Mouse (Mus musculus) brain, embryonic 14.5 days (tissue): ENCODE data around the gene Olfr281. TPM values are rescaled to one million over a fixed set of nuclear protein-coding genes. Genes with fewer than 3 reads are reported as not detected.
"Not testable (repeated sequence)": the region's sequence is repeated elsewhere in the genome, so short reads cannot be mapped to it uniquely, and the experiment has no call there.

Experiments used
- DNase-seq: peaks from one replicate; pipeline ENCODE4 v3.0.0-alpha.2; 2011; ENCODE audit warnings: low read depth
- CTCF ChIP-seq: fragments of 200-500 bp; IDR thresholded peaks from 2 replicates; pipeline ENCODE4 v1.5.1; 2012; ENCODE audit warnings: inconsistent platforms, mild to moderate bottlenecking, moderate library complexity, borderline replicate concordance; ENCODE audit not compliant: insufficient read depth, insufficient read length; ENCODE audit errors: extremely low read depth
- POLR2A ChIP-seq: fragments of 200-500 bp; IDR thresholded peaks from 2 replicates; pipeline ENCODE4 v1.6.1; 2012; ENCODE audit warnings: mild to moderate bottlenecking, inconsistent platforms, borderline replicate concordance; ENCODE audit not compliant: poor library complexity, insufficient read depth, insufficient read length, severe bottlenecking; ENCODE audit errors: extremely low read depth
- polyA plus RNA-seq: library from polyadenylated mRNA; depleted of rRNA; stranded (reverse); fragments of >200 nt; gene quantifications from 2 replicates; pipeline ENCODE4 v1.2.3, GENCODE M21; 2012; rRNA removed

Olfr281 gene
- polyA plus RNA-seq = not detected in 2 replicates

DNA sequence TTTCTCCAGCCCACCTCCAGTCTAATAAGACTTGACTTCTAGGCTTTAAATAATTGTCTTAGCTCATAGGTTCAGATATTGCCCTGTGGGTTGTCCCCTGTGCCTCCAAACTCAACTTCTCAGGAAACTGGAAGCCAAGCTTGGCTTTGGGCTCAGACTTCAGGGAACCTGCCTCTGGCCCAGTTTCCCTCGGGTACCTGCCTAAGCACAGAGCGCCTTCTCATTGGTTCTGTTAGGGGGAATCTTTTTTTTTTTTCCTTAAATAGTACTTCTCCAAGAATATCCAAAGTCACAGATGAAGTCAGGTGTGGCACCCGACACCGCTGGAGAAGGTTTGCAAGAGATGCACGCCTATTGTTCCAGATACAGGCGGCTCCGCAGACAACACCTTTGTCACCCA, at the start of gene Olfr281:
Gene Olfr281 (plus strand): TSS at position 301 of the 400 bp plus-strand sequence.
- no peak for DNase-seq
- TF ChIP-seq POLR2A (no peak), CTCF (no peak)

GRCm38 (mm10) chr15:98408406-98409060, 43.9 kb upstream of the Olfr281 start:
- DNase-seq = no peak
- TF ChIP-seq CTCF = peak; percentile 44; the same call in 1 of the 2 replicates
- no peak for TF ChIP-seq POLR2A

DNA sequence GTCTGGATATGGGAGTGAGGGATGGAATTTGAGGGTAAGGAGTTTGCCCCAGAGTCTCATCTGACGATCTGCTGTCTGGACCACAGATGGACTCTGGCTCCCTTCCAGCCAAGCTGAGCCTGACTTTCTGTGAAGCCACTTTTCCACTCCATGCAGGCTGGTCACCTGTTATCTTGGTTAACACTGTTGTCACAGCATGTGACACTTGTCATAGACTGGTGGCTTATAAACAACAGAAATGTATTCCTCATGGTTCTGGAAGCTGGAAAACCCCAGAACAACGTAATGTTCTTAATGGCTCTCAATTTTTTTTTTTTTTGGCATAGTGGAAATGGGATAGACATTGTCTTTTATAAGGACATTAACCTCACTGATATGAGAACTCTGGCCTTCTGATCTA, 42.8 kb upstream of the Olfr281 start:
- no peak for DNase-seq
- TF ChIP-seq CTCF = no peak
- TF ChIP-seq POLR2A = no peak

- no peak for DNase-seq
- TF ChIP-seq POLR2A = no peak
- TF ChIP-seq CTCF = no peak
These were observed 42.1 kb upstream of the Olfr281 start for GRCm38 (mm10) chr15:98410249-98410648.

DNA sequence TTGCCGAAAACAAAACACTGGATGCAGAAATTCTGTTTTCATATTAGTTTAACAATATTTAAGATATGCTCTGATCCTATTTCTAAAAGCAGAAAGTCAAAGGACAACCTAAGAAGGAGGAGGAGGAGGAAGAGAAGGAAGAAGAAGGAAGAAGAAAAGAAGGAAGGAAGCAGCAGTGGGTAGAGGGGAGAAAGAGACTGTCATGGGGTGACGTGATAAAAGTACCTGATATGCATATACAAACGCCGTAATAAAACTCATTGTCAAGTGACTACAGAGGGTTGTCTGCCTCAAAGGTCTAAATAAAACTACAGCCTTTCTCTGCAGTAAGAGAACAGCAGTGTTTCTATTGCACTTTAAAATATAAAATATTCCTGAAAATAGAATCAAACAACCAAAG, 36.4 kb upstream of the Olfr281 start:
- TF ChIP-seq CTCF = no peak
- TF ChIP-seq POLR2A = no peak
- DNase-seq = no peak

GRCm38 (mm10) chr15:98416802-98417201, 35.6 kb upstream of the Olfr281 start:
- DNase-seq = not testable (repeated sequence)

- DNase-seq = not testable (repeated sequence)
These were observed 35.1 kb upstream of the Olfr281 start for GRCm38 (mm10) chr15:98417285-98417684.

DNA sequence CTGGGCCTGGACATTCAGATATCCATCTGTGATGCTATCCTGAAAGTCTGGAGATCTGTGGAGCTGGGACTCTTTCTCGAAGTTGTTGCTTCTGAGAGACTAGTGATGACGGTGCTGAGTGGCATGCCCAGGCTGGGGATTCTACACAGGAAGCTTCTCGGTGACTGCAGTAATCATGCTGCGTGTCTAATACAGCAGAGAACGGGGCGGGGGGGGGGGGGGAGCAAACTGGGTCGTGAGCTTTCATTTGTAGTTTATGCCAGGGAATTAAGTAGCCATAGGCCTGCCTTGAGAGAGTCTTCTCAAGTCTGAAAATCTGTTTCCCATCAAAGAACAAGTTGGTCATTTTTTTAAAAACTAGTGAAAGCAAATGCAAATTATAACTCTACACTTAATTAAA, 34.3 kb upstream of the Olfr281 start:
- no peak for TF ChIP-seq CTCF
- no peak for TF ChIP-seq POLR2A
- DNase-seq = no peak

More at GRCm38 (mm10) chr15:98417285-98417684, 35.1 kb upstream of the Olfr281 start:
- TF ChIP-seq CTCF = peak; percentile 53; the same call in 1 of the 2 replicates

- TF ChIP-seq POLR2A (no peak), CTCF (no peak)
- DNase-seq = no peak
These were observed 31.5 kb upstream of the Olfr281 start for GRCm38 (mm10) chr15:98420897-98421296.

GRCm38 (mm10) chr15:98424326-98424725, 28.1 kb upstream of the Olfr281 start:
- no peak for DNase-seq
- TF ChIP-seq POLR2A = no peak
- no peak for TF ChIP-seq CTCF

DNA sequence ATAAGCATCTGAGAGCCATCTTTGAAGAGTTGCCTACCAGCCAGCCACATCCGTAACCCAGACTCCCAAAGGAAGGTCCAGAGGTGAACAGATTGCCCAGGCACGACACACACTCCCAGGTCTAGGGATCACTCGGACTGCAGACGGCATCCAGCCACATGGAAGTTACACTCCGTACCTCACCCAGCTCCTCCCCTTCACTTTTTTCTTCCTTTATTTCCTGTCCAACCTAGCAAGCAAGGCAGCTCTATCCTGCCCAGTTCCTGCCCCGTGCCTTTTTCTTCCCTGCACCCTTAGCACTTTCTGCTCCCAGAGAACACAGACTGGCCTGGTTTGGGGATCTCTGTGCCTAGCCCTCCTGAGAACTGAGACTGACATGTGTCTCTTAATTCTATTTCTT, 27.6 kb upstream of the Olfr281 start:
- TF ChIP-seq POLR2A (no peak), CTCF (no peak)

DNA sequence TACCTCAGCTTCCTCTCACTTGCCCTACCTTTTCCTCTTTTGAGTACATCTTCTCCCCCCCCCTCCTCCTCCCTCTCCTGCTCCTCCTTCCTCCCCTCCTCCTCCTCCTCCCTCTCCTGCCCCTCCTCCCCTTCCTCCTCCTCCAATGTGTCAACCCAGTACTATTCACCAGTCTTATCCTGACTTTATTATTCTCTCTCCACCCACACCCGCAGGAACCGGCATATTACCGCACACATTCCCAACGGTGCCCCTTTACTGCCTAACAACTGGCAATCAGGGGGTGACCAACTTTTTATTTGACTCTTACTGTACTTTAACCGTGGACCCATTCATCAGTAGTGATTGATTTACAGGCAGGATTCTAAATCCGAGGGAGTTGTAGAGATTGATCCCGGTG, 27.2 kb upstream of the Olfr281 start:
- no peak for DNase-seq
- TF ChIP-seq POLR2A (no peak), CTCF (no peak)

More for the DNA sequence above, 27.6 kb upstream of the Olfr281 start:
- no peak for DNase-seq

- not testable (repeated sequence) for DNase-seq
These were observed 21.5 kb upstream of the Olfr281 start, which contains the start of gene Olfr282 for GRCm38 (mm10) chr15:98430925-98431324. Olfr282 (plus strand) TSS chr15:98431225.

- no peak for TF ChIP-seq CTCF
- TF ChIP-seq POLR2A = no peak
- no peak for DNase-seq
These were observed 7.8 kb upstream of the Olfr281 start for GRCm38 (mm10) chr15:98444561-98444960.
